13 mouse cellular contexts compared by ENCODE assay signal in genomic region chr11:110781492-110782276, GRCm38 (mm10).
A peak's percentile ranks its signal among the peaks of the same experiment; 100 is the strongest.
DNase-seq lines count a peak whose midpoint lies in the region; ATAC-seq and TF ChIP-seq lines count a peak whose summit lies in the region.
"Had no signal": no experiment of that assay in that cellular context is flagged by ENCODE, and none has a peak within 500 bp of the region (broad histone marks: within the 10 kb centered on the region; RNA-seq: fewer than 3 reads in every experiment).

No protein-coding gene starts in this region.

- ATAC-seq in granulocyte monocyte progenitor cell, adult 5-6 weeks (replicated peaks; ENCODE audit: poor library complexity, severe bottlenecking) = peak; percentile 92
- no peak for ATAC-seq in intestine, embryonic 15.5 days
- ATAC-seq in lung, postnatal 0 days = no peak
- ATAC-seq: intestine, embryonic 16.5 days had no signal

- TF ChIP-seq POLR2A in myocyte (IDR thresholded peaks at IDR 0.05; ENCODE audit: insufficient read length, low read depth) = no peak

- no peaks in the 10 kb centered on the region for H3K4me1 ChIP-seq in heart, embryonic 10.5 days
- H3K4me1 ChIP-seq in intestine, embryonic 15.5 days (replicated peaks) = no peaks in the 10 kb centered on the region
- H3K4me1 ChIP-seq in lung, postnatal 0 days (ENCODE audit: insufficient read depth, low read depth, low read length) = no peaks in the 10 kb centered on the region

- H3ac ChIP-seq in myocyte (ENCODE audit: control insufficient read depth, insufficient read length) = no peak overlapping the region

- no peaks in the 10 kb centered on the region for H3K27me3 ChIP-seq in heart, embryonic 10.5 days (ENCODE audit: insufficient read depth, poor library complexity, severe bottlenecking)
- no peaks in the 10 kb centered on the region for H3K27me3 ChIP-seq in myocyte (ENCODE audit: control insufficient read depth, insufficient read depth, insufficient read length)
- H3K27me3 ChIP-seq in intestine, embryonic 15.5 days (replicated peaks) = no peaks in the 10 kb centered on the region
- H3K27me3 ChIP-seq in lung, postnatal 0 days (replicated peaks; ENCODE audit: insufficient read depth, low read length) = no peaks in the 10 kb centered on the region

- 55% methylated on average over 3 of the region's 3 CpGs for WGBS in heart, embryonic 10.5 days
- WGBS in intestine, embryonic 15.5 days = 72% methylated on average over 3 of the region's 3 CpGs
- WGBS in lung, postnatal 0 days = 62% methylated on average over 3 of the region's 3 CpGs

- H3K79me2 ChIP-seq in myocyte (ENCODE audit: control insufficient read depth, insufficient read depth) = no peaks in the 10 kb centered on the region

- H3K9me3 ChIP-seq in heart, embryonic 10.5 days = no peaks in the 10 kb centered on the region
- H3K9me3 ChIP-seq in intestine, embryonic 15.5 days = no peaks in the 10 kb centered on the region
- no peaks in the 10 kb centered on the region for H3K9me3 ChIP-seq in lung, postnatal 0 days (ENCODE audit: low read length)

- no peak overlapping the region for H3K27ac ChIP-seq in heart, embryonic 10.5 days
- H3K27ac ChIP-seq in intestine, embryonic 15.5 days = no peak overlapping the region
- H3K27ac ChIP-seq in lung, postnatal 0 days (ENCODE audit: low read length) = no peak overlapping the region
- H3K27ac ChIP-seq: layer of hippocampus, adult 2 months had no signal

- TF ChIP-seq EP300 in lung, postnatal 0 days (IDR thresholded peaks at IDR 0.05) = no peak

- no peaks in the 10 kb centered on the region for H3K36me3 ChIP-seq in heart, embryonic 10.5 days
- no peaks in the 10 kb centered on the region for H3K36me3 ChIP-seq in myocyte (ENCODE audit: control insufficient read depth, insufficient read depth)
- H3K36me3 ChIP-seq in intestine, embryonic 15.5 days = no peaks in the 10 kb centered on the region
- no peaks in the 10 kb centered on the region for H3K36me3 ChIP-seq in lung, postnatal 0 days (ENCODE audit: insufficient read depth, low read length)

- H3K9ac ChIP-seq in intestine, embryonic 15.5 days = no peak overlapping the region
- H3K9ac ChIP-seq in lung, postnatal 0 days (replicated peaks; ENCODE audit: low read depth) = no peak overlapping the region

- no peak overlapping the region for H3K4me3 ChIP-seq in heart, embryonic 10.5 days
- no peak overlapping the region for H3K4me3 ChIP-seq in myocyte
- H3K4me3 ChIP-seq in intestine, embryonic 15.5 days (replicated peaks) = no peak overlapping the region
- no peak overlapping the region for H3K4me3 ChIP-seq in lung, postnatal 0 days (ENCODE audit: low read depth, low read length)
- H3K4me3 ChIP-seq: layer of hippocampus, adult 2 months had no signal

- peak; percentile 12 to 35 for DNase-seq in heart, adult 9 months (ENCODE audit: low spot score in 2 of 2)
- DNase-seq in heart, embryonic 10.5 days (ENCODE audit: low spot score) = no peak
- DNase-seq in R1 (ENCODE audit: low read depth, low spot score) = peak; percentile 97
- DNase-seq in thymus, postnatal 36 days = no peak
- DNase-seq in lung, postnatal 0 days (ENCODE audit: low spot score) = no peak
- DNase-seq: adrenal gland, postnatal 10 days; cerebellum, adult 2 months; lung, adult 18-20 months had no signal

- H3K4me2 ChIP-seq in myocyte (ENCODE audit: low read depth) = peak overlapping the region; percentile 54
- no peak overlapping the region for H3K4me2 ChIP-seq in intestine, embryonic 15.5 days (replicated peaks)
- H3K4me2 ChIP-seq in lung, postnatal 0 days (replicated peaks; ENCODE audit: low read depth, low read length) = no peak overlapping the region

- no peak for TF ChIP-seq CTCF in lung, postnatal 0 days (IDR thresholded peaks at IDR 0.05)

TF ChIP-seq in myocyte, 11 proteins besides CTCF, POLR2A, EP300 and RAD21:
- peak; percentile 22 for TF ChIP-seq SRF (IDR thresholded peaks at IDR 0.05; ENCODE audit: control insufficient read depth, insufficient read length, low read depth)
- no peak for TF ChIP-seq MAX (IDR thresholded peaks at IDR 0.05; ENCODE audit: low read depth)

Comparison
In these comparisons a context has a peak if more than half of its experiments do, and no peak if none do; other contexts are left out.
1. DNase-seq: peak in heart, adult 9 months (2 of 2) and R1 (single experiment); none in heart, embryonic 10.5 days (single experiment), thymus, postnatal 36 days (0 of 2) and lung, postnatal 0 days (single experiment).